Mouse (Mus musculus) bone marrow, adult 2 months (tissue): ENCODE measurements around the gene Ddx19b.

Source experiments
- CTCF ChIP-seq: fragments of 200-500 bp; IDR thresholded peaks from 2 replicates; pipeline ENCODE4 v1.5.1; 2011; ENCODE audit warnings: low read length, control low read depth; ENCODE audit not compliant: control insufficient read depth, insufficient read depth
- POLR2A ChIP-seq: fragments of 200-500 bp; IDR thresholded peaks from 2 replicates; pipeline ENCODE4 v1.6.1; 2011; ENCODE audit warnings: low read depth, mild to moderate bottlenecking, control low read depth, low read length, borderline replicate concordance; ENCODE audit not compliant: control insufficient read depth

DNA sequence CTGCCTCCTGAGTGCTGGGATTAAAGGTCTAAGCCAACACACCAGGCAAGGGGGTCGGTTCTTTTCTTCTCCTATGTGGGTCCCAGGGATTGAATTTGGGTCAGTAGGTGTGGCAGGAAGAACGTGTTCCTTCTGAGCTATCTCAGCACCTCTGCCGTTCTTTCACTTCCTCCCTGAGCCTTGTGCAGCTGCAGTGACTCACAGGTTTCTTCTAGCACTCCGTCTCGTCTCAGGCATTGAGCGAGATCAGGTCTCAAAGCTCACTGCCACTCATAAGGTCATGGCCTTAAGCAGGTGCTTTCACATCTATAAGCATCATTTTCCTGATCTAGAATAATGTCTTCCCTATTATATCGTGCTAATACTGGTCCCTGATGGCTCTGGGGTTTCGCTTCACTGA is 76.8 kb downstream of the Ddx19b start:
- TF ChIP-seq POLR2A (no peak), CTCF (no peak)
